Mouse (Mus musculus) induced T-regulatory cell, adult 2 months (primary cell): Measurements from ENCODE around the gene Tenm4.
"Not testable (repeated sequence)": the region's sequence is repeated elsewhere in the genome, so short reads cannot be mapped to it uniquely, and the experiment has no call there.

ENCODE experiments used
- DNase-seq: peaks from one replicate; pipeline ENCODE4 v3.0.0-alpha.2; 2012; ENCODE audit warnings: low read depth

Gene Tenm4

DNA sequence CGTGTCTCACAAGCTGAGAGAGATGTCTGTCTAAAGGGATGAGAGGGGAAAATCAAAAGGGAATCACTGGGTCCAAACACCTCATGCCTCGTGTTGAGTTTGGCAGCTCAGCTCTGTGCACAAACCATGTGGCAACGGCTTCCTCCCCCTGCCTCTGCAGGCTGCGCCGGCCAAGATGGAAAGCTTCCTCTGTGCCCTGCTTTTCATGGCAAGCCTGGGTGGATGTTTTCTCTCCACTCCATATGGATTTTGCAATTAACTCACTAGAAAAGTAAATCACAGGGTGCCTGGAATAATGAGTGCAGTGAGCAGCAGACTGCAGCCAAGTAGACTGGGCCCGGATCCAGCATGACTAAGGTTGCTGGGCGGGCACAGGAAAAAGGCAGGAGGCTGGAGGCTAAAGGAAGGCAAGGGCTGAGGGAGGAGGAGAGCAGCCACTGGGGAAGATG lies 404.2 kb downstream of the Tenm4 start:
- no peak for DNase-seq

DNA sequence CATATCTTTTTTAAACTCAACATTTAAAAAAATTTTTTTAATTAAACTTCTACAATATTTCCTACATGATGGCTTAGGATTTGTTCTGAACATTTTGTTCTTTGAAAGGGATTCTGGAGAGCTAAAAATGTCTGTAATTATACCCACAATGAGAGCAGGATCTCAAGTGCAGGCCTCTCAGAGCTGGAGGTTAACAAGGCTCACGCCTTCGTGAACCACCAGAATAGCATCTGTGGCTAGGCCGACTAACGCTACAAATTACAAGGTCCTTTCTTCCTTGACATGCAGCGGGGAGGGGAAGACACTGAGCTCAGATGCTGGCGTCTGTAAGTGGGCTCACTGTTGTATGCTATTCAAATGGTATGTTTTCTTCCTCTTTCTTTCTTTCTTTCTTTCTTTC lies 411.7 kb downstream of the Tenm4 start:
- DNase-seq = no peak

DNA sequence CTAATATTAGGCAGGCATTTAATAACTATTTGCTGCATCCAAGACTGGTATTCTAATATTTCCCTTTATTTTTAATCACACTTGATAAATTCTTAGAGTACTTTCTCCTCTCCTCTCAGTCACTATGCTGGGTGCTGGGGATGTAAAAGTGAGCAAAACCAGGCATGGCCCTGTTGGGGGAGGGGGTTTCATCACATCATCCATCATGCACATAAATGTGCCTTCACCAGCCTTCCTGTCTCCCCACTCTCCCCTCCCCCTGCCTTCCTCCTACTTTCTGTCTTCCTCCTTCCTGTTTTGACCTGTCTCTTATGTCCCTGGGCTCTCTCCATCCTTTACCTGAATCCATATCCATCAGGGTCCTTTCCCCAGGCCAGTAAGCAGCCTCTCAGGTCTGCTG lies 416.4 kb downstream of the Tenm4 start:
- no peak for DNase-seq

DNA sequence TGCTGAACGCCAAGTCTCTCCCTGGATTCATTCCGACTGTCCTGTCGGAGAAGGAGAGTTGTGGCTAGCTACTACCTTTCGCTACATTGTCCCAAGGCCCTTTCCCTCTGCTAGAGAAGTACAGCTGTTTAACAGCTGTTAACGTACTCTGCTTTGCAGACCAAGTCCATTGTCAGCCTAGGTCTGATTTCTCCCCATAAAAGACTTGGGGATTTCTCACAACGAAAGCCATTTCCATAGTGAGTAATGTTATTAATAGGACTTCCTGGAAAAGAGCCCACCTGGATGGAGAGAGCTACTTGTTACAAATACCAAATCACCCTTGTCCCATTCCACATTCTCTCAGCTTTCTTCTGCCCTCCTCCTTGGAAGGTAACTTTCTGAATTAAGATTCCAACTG lies 417.5 kb downstream of the Tenm4 start:
- DNase-seq = no peak

DNA sequence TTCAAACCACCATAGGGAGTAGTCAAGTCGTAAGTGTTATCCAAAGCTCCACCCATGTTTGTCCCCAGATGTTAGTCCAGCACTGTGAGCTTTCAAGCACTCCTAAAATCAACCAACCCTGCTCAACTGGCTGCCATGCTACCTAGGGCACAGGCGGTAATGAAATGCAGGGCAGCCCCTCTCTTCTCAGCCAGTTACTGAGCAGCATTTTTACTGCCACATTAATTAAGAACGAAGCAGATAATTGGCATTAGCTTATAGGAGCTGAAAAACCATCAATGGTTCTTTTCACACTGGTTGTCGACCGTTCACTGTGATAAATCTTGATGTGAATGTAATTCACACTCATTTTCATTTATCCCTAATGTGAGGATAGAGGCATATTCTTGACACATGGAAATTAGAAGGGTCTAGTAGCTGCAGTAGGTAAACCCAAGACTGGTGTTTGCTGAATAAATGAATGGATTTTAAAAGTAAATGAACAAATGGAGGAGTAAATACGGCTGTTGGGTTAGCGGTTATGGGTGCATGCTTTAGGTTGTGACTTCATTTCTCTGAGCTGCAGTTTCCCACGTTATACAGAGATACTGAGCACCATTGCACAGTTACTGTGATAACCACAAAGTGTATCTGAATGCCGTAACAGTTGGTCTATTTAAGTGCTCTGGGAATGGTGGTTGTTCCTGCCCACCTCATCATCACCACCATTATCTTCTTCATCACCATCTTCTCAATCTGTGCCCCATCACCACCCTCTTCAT lies 424.7 kb downstream of the Tenm4 start:
- DNase-seq = no peak

DNA sequence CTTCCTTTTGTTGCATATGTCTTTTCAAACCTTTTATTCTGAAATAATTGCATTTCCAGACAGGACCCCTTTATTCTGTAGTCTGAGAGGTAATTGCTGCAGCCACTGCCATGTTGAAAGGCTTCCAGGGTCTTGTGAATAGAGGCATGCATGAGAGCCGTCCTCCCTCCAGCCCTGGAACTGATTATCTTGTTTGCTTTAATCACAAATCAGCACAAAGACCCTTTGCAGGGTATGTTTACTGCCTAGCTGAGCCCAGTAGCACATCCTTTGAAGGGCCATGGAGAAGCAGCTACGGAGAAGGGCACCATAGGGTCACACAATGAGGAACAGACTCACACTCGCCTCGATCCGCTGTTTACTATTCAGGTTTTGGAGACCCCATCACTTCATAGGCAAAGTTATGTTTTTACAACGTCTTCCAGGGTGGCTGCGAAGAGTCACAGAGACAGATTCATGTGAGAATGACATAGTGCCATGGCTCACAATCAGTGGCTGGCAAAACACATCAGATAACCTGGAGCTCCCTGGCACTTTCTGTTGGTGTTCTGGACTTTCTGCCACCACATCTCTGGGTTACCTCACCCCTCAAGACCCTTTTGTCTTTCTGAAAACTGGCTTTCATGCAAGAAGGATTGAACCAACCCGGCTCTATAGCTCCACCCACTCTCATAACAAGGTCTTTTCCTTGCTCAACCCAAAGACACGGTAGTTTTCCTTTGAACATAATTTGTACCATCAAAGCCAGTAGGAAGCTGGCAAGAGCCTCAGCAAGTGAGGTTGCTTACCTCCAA lies 425.6 kb downstream of the Tenm4 start:
- no peak for DNase-seq

DNA sequence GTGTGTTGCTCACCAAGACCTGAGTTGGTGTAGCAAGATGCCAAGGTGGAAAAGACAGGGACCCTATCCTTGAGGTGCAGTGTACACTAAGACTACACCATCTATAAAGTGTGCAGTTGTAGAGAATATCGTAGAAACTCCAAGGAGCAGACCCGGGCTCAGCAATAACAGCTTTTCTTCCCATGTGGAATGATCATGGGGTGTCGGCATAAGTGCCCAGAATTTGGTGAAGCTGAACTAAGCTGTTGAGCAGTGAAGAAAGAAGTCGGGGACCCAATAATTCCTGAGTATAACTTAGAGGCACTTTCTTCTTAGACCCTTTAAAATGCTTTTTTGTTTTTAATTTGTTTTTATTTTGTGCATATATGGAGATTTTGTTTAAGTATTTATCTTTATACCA lies 426.8 kb downstream of the Tenm4 start:
- DNase-seq = no peak

DNA sequence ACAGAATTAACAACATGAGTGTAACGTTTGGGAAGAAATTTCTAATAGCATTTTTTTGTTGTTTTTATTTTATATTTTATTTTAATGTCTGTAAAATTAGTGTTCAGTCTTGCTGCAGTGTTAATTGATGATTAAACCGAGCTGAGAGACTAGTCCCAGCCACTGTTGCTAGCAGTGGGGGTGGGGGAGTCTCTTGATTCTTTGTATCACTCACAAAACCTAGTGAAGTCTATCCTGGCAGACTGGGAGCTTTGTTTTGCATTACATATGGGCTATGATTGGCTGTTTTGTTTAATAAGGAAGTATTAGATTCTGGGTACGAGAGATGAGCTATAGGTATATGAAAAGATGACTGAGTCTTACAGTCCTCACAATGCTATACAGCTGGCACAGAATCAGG lies 428.0 kb downstream of the Tenm4 start:
- no peak for DNase-seq

DNA sequence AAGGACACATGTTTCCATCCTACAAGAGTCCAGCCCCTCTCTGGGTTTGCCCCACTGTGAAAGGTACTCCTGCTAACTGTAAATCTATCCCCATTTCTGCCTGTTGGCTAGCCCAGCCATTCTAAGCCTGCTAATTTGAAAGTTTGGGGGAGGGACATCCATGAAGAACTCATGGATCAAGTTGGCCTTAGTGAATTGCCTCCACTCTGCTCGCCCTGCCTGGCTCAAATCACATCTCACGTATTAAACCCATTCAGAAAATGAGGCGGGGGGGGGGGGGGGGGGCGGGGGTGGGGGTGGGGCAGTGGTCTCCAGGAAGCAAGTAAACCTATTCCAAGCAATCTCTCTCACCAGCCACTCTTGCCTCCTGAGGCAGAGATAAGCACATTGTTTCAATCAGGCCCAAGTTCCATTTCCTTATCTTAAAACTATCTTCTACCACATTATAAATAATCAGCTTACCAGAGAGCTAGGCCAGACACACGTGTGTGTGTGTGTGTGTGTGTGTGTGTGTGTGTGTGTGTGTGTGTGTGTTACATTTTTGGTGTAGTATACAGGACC lies 429.4 kb downstream of the Tenm4 start:
- DNase-seq = no peak

DNA sequence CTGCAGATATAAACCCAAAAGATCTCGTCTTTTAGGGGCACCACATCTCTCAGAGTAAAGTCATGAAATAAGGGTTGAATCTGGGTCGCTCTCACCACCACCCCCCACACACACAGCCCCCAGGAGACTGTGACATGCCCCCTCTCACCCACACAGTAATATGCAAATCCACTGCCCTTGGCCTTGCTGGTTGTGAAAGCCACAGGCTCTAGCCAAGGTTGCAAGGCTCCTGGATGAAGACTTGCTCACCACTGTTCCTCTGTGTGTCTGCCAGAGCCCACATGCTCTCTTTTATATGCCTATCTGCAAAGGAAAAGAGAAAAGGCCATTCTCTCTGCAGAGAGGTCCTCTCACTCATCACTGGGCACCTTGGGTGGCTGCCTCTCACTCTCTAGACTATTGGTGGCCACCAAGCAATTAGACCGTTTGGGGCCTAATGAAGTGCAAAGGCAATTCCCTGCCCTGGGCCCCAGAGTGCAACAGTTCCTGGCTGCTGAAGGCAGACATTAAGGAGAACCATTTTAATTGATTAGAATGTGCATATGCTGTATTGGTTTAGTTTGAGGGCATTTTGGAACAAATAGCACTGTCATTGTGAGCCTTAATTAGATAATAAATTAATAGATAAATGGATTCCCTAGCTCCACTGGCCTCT lies 433.2 kb downstream of the Tenm4 start:
- DNase-seq = no peak

DNA sequence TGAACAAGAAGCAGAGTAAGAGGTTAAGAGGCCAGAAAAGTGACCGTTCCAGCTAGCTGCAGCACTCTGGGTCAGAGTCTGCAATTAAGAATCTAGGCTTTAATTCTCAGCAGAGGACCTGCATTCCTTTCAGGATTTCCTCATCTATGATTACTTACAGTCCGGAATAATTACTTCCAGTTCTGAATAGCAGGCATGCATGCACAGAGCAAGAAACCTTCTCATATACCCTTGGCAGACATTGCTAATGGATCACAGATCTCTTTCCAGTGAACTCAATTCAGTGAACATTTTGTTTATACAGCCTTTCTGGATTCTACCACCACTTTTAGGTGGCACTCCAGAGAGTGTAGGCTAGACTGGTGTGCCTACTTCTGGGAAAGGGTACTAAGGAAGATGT lies 434.3 kb downstream of the Tenm4 start:
- no peak for DNase-seq

DNA sequence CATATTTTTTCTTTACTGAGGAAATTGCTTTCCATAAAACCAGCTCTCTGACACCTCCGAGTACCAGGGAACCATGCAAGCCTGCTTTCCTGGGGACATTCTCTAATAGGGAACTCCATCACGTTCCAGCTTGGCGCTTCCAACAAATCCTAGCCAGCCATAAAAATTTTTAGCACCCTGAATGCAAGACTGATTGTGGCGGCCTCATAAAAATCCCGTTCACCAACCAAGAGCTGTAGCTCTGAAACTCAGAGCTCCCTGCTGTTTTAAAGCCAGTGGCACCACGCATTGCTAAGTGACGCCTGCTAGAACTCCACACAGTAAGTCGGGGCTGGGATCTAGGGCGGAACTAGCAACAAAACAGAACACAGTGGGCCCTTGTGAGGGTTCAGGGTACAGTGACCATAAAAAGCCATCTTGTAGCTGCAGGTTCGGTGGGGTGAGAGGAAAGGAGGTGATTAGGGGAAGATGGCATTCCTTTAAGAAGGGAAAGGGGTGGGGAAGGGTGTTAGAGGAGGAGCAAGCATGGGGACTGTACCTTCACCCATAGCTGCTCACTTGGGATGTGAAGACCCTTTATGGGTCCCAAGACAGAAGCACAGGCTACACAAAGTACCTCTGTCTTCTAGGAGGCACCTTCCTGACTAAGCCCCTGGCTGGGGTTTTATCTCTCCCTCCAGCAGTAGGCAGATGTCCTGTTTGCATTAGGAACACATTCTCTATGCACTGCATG lies 439.0 kb downstream of the Tenm4 start:
- no peak for DNase-seq

DNA sequence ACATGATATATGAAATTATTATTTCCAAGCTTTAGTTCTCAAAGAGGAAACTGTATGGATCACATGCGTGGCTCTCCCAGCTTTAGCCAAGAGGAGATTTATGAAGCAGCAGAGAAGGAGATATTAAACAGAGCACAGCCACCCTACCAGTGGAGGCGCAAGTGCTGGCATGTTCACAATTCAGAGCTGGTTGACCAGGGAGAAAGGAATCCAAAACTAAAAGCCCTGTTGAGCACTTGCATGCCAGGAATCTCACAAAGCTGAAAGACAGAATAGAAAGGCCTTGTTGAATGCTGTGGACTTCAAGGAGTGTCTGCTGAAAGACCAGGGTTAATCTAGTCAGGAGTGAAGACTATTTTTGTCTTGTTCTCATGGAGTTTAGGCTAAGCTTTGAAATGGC lies 446.3 kb downstream of the Tenm4 start:
- DNase-seq = no peak

DNA sequence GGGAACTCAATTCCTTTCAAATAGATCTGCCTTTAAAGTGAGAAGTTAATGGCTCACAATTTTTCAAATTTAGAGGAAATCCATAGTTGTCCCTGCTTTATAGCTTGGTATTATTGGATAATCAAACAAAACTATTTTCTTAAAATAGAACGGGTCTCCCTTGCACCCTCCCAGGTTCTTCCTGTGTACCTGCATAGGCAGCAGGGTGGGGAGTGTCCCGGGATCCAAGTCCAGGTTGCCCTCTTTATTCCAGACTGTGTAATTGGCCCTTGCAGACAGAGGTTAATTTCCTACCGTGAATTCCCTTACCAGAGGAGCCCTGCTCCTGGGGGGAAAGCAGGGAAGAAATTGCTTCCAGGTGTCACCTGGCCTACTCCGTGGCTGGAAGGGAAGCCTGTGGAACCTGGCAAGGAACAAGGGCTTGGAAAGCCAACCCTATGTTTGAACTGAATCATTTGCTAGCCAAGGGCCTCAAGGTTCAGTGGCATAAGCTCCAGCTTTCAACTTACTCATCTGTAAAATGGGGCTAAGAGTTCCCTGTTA lies 449.0 kb downstream of the Tenm4 start:
- no peak for DNase-seq

DNA sequence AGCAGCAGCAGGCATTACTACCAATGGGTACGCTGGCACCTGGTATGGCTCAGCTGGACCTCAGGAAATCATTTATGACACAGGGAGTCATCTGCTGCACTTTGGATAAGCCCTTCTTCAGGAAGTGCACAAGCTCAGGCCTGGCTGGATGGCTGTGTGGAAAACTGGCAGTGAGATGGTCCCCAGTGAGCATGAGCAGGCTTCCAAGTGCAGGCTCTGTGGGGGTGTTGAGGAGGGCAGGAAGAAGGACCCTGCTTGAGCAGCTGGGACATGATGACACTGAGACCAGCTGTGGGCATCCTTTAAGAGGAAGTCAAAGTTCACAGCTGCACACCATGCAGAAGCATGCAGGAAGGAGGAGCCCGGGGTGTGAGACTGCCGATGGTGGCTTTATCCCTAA lies 455.3 kb downstream of the Tenm4 start:
- DNase-seq = no peak

DNA sequence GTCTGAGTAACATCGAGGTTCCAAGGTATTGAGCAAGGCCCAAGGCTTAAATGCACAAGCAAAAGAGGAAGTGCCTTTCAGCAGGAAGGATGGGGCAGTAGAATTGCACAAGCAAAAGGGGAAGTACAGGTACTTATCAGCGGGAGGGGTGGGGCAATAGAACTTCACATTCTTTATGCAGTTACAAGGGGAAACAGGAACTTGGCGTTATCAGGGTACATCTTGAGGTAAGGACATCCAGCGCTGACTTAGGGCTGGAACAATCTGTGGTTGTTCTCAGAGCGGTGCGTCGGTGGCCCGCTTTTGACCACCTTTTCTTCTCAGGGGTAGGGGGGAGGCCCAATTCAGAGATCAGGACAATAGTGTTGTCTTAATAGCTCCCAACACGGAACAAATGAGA lies 459.5 kb downstream of the Tenm4 start:
- DNase-seq = not testable (repeated sequence)

DNA sequence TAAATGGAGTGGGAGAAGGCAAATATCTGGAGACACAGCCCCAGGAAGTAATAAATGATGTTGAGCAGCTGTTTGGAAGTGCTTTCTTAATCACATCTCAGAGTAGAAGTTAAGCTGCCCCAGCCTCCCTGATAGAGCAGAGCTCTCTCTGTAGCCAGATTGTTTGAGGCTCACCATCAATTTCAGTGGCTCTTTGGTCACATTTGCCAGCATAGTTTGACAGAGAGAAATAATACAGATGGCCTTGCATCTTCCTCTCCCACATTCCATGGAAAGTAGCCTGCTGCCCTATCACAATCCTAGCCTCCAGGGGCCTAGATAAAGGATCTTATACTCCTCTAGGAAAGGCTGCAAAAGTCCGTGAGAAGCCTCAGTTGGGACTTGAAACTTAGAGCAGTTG lies 462.0 kb downstream of the Tenm4 start:
- DNase-seq = no peak

DNA sequence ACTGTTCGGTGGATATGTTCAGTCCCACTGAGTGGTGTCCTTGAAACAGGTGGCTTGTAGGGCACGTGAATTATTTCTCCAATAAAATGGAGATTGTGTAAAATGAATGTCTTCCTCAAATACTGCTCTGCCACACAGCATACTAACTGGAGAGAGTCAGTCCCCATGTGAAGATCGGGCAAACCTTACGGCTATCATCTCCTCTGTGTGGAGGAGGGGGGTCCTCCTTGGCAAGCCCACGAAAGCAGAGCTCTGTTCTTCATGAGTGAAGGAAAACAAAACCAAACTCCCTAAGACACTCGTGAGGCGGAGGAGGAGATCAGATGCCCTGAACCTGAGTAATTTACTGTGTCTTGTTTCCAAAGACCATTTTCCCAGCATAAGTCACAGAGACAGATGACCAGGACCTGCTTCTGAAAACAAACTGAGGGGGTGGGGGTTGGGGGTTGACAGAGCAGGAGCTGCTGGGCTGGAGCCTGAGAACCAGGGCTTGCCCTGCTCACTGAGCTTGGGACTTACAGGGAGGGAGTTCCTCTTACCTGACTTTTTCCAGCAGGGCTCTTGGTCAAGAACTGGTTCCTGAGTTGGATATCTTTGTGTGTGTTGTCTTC lies 464.9 kb downstream of the Tenm4 start:
- no peak for DNase-seq

DNA sequence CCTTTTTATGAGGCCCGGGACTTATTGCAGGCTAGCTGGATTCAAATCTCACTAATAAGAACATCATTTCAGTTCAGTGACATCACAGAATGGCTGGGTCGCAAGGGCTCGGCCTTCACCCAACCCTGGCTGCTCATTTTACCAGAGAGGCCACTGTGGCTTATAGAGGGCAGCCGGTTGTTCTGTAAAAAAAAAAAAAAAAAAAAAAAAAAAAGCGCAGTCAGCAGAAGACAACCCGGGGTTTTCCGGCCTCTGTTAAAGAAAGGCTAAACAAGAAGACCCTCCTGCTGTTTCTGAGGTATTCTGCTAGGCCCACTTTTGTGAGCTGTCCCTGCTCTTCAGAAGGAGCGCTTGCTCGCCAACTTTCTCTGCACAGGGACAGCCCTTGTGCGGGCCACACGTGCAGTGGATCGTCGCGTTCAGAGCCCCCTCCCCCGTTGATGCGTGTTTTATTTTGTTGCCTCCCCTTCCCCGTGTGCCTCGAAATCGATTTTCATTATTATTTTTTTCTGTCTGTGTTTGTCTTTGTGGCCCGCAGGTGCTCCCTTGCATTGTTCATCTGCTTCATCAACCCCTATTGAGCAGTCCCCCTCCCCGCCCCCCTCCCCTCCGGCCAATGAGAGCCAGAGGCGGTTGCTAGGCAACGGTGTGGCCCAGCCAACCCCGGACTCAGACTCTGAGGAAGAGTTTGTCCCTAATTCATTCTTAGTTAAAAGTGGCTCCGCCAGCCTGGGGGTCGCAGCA lies 472.6 kb downstream of the Tenm4 start:
- peak; percentile 2 for DNase-seq

DNA sequence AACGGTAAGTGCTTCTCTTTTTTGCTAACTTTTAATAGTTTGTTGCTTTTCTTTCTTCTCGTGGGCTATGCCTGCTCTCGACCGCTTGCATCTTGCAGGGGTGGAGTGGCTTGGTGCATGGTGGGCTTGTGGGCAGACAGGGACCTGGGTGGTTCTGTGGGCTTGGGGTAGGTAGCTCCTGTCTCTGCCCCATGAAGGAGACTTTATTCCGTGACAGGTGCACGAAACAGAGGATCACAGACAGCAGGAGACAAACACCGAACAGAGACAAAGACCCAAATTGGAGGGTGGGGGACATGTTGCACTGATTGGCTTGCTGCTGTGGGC lies 473.1 kb downstream of the Tenm4 start:
- DNase-seq = no peak

DNA sequence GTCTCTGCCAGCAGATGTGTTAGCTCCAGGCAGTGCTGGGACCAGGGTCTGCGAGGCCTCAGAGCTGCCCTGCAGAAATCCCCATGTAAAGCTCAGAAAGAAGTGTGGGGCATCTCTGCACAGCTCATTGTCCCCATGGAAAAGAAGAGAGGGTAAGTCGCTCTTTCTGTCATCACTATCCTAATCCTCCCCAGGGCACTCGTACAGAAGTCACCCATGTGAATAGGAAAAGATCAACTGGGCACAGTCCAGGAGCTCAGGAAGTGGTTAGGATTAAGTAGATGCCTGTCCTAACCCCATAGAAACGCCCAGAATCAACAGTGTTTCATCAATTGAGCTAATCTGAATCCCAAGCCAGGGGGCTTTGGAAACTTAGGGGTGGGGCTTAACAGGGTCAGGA lies 476.6 kb downstream of the Tenm4 start:
- no peak for DNase-seq
